Mouse (Mus musculus) c-Kit-positive CD71-negative TER-119-negative erythroid progenitor cells, embryonic 14.5 days (primary cell): Measurements from ENCODE around the gene Zranb3.
"Not testable (repeated sequence)": the region's sequence is repeated elsewhere in the genome, so short reads cannot be mapped to it uniquely, and the experiment has no call there.

Experiments
- DNase-seq: peaks from one replicate; pipeline ENCODE4 v3.0.0-alpha.2; 2013; ENCODE audit warnings: low read depth

The Zranb3 gene

DNA sequence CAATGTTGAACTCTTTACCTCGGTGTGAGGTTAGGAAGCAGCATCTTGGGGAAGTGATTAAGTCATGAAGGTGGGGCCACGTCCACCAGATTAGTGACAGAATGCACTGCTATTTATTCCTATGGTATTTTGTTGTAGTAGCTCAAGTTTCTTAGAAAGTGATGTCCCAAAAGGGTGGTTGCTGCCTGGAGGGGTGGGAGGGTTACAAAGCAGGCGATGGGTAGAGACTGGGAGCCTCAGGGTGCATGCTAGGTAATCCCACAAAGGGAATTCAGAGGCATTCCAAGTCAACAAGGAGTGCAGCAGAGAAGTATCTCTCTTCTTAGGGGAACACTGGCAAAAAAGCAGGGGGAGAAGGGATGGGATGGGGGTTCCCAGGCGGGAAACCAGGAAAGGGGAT, 113.5 kb downstream of the Zranb3 start:
- DNase-seq, result no peak

DNA sequence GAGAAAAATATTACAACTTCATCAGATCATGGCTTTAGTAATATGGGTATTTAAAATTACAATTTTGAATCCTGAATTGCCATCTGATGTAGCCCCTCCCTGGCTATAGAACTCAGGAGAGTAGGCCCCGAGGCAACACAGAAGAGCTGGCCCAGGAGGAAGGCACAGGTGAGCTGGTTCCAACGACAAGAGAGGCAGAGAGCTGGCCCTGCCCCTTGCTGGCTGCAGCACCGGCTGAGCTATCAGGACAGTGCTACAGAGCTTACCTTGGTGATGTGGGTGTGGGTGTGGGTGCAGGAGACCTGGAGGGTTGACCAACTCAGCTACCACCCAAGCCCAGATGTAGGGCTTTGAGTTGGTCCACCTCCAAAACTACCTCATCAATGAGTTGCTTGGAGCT, 114.6 kb downstream of the Zranb3 start:
- DNase-seq, result no peak

DNA sequence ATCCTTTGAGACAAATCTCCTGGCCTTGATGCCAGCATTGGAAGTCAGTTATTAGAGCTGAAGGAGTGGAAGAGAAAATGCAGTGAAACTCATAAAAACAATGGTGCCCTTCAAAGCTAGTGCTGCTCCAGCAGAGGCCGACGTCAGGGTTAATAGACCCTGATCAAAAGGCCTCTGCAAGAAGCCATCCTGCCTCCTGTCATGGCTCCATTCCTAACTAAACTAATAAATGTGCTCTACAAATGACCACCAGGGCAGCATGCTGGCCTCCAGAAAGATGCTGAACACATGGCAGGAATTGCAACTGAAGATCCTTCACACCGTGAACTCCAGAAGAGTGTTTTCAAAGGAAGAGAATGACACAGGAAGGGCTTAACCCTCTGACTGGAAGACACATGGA, 117.5 kb downstream of the Zranb3 start:
- DNase-seq, result no peak

DNA sequence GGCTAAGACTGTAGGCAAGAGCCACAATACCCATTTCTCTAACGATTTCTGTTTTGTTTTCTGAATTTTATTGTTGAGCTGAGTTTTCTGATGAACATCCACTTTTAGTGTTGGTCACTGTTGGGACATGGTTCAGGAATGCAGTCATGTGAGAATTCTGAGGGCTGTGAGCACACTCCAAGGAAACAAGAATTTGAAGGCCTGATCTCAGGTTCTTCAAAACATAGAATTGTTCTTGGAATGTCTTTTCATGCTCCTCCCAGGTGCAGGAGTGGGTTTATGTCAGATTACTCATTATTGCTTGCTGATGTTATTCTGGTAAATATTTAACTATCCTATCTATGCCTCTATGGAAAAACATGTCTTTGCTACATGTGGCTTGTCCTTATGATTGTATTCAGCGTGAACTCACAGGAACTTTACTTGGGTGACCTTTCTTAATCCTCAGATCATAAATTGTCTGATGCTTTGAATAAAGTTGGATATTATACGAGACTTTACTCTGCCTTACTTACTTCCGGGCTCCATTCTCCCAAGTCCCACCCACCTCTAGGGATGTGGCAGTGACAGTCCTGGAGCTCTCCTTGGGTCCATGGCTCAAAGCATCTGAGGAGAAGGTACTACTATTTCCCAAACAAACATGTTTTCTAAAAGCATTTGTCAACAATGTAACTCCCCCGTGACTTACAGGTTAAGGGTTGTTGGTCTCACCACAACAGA, 119.4 kb downstream of the Zranb3 start:
- DNase-seq, result no peak

DNA sequence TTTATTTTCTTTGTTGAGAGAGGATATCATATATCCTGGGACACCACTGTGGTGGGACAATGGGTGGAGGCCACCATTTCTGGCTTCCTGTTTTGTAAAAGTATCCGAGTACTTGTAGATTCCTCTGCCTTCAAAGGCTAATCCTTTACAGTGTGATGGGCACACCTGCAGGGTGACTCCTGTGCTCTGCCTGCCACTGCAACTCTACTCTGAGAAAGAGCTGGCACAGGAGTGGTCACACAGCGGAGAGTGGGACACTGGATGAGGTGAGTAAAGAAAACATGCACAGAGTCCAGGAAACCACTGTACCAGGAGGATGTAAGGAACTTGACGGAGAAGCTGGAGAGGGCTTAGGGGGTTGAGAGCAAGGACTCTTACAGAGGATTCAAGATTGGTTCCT, 120.6 kb downstream of the Zranb3 start:
- no peak for DNase-seq

DNA sequence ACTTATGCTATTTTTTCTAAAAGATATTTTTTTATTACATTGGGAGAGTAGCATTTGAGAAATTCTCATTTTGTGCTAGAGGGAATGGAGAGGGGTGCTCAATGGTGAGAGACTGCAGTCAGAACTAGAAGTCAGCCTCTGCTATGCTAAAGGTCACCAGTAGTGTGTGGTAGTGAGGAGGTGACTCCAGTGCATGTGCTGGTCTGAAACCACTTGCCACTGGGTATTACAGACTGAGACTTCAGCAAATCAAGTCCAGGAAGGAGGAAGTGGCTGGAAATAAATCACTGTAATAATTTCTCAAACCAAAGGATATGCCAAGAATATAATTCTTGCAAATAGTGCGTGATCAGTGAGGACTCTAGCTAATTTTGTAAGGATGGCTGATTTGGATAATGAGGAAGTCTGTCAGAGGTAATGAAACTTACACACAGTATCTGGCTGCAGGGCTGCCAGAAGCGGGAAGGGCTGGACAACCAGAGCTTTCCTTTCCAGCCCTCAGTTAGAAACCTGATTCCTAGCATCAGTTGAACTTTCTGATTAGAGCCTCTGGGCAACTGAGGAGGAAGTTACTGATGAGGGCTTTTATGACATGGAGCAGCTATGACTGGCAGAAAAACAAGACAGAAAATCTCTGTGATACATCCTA, 121.8 kb downstream of the Zranb3 start:
- no peak for DNase-seq

DNA sequence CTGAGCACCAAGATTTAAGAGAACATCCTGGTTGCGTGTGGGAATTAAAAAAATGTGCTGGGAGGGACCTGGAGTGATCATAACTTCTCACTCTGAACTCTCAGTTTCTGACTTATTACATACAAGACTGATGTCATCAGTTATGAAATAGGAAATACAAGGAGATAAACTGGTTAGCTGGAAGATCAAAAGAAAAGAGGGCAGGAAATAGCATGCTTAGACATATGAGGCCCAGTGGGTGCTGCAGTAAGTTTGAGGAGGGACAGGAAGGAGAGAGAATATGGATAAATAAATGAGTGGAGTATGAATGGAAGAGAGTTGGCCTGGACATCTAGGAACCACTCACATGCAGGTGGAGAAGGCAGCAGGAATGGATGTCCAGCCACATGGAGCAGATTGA, 124.7 kb downstream of the Zranb3 start:
- no peak for DNase-seq

DNA sequence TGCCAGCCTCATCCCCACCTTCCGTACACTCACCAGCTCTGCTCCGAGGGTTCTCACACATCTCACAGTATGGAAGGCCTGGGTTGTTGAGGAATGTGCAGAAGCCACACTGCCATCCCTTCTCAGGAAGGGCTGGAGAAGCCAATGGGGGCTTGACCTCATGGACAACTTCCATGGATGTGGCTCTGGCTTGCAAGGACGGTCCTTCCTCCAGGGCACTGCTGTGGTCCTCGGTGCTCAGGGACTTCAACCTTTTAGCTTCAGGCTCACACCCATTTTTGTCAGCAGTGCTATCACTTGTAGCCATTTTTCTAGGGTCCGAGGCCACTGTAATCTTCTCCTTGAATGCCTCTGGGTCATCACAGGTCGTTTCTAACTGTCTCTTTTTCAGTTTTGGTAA, 126.7 kb downstream of the Zranb3 start:
- no peak for DNase-seq

DNA sequence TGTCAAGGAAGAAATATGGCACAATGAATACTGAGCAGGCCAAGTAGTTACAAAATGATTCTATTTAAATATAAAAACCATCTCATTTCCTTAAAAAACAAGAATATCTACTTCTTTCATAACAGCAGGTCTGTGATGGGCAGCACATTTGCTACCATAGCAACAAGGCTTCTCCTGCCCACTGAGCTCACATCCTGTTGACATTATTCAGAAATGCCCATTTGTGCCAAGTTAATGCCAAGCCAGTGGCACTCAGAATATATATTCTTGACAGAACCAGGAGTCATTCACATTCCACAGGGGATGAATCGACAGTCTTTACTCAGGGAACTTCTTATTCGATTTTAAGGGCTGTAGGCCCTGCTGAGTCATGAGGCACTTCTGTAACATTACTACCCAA, 127.2 kb downstream of the Zranb3 start:
- DNase-seq, result no peak

DNA sequence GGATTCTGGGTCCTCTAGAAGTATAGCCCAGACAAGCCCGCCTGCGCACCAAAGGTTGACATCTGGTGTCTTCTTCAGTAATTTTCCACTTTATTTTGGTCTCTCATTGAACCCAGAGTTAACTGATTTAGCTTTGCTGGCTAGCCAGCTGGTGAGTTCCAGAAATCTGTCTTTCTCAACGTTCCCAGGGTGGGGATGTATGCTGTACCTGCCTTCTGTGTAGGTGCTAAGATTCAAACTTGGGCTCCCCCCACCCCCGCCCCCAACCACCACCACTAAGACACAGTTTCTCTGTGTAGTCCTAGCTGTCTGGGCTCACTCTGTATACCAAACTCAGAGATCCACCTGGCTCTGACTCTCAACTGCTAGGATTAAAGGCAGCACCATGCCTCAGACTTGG, 128.8 kb downstream of the Zranb3 start:
- no peak for DNase-seq

DNA sequence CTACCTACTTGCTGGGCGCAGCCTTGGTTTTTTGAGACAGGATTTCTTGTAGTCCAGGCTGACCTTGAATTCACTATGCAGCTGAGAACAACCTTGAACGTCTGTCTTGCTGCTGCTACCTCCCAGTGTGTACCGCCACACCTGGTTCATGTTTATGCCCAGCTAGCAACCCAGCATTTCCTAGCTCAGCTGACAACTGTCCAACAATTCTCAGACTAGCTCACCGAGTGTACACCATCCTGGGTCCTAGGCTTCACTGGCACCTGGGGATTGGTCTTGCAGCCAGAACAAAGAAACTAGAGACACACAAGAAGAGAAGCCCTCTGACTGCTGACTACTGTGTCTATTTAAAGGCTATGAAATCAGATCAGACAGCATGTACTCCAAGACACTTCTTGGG, 132.0 kb downstream of the Zranb3 start:
- DNase-seq, result no peak

DNA sequence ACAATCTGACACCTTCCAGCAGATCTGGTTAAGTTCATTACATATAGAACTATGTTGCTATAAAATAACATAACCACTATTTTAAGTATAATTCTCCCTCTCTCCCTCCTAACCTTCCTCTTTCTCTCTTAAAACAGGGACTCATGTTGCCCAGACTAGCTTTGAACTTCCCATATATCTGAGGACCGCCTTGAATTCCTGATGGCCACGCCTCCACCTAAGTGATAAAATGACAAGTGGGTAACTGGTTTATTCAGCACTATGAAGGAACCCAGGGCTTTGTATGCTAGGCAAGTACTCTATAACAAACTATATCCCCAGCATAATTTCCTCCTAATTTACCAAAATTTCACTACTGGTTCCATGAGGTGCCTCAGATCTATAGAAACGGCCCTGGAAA, 139.5 kb downstream of the Zranb3 start:
- no peak for DNase-seq

DNA sequence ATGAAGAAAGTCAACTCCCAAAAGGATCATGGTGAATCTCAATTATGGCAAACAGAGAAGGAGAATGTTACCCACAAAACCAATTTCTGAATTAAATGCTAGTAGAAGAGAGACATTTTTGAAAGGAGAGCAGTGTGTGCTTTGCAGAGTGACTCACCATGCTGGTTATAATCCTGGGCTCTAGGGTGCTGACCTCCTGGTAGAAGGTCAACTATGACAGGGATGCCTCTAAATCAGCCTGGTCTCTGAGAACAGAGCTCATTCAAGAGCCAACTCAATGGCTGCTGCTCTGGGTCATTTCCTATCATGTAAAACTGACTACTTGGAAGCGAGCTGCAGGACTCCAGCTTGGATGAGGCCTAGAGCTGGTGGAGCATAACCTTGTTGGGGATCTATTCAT, 141.7 kb downstream of the Zranb3 start:
- no peak for DNase-seq

DNA sequence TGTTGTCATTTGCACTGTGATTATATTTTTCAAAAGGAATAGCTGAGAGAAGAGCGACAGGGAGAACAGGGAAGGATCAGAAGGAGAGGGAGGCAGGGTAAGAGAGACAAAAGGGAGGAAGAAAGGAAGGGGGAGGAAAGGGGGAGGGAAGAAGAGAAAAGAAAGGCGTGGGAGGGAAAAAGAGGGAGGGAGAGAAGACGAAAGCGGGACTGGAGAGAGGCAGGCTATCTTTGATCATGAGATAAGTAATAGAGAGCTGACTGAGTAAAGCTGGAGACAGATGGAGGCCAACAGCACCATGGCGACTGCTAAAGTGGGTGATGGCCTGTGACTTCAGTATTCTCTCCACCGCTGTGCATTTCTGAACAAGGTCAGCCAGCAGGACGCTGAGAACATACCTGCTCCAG, 143.5 kb downstream of the Zranb3 start:
- DNase-seq, result no peak

DNA sequence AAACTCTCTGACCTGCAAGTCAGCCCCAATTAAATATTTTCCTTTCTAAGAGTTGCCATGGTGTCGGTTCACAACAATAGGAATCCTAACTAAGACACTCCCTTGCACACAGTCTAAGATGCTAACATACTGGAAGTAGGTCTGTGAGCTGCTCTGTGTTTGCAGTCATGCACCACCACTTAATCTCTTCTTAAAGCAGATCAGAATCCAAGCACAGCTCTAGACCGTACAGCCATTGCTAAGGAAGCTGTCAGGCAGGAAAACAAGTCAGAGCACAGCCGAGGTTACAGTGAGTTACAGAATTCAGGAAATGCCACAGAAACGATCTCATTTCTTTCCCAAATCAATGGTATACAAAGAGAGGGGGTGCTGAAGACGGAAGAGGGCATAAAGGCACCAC, 144.0 kb downstream of the Zranb3 start:
- DNase-seq, result no peak

DNA sequence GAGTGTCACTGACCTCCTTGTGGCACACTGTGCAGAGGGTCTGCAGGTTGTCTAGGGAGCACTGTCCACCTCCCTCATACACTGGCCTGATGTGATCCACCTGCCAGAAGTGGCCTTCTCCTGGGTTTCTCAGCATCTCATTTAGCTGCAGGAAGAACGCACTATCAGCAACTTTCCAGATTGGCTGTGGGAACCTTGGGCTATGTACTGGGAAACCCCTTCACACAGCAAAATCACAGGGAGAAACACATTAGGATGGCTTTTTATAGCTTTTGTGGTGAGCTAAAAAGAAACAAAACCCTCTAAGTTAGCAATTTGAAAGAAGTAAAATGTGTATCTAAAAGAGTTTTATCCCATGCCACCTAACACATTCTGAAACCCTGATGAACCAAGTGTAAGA, 146.3 kb downstream of the Zranb3 start:
- DNase-seq, result no peak

DNA sequence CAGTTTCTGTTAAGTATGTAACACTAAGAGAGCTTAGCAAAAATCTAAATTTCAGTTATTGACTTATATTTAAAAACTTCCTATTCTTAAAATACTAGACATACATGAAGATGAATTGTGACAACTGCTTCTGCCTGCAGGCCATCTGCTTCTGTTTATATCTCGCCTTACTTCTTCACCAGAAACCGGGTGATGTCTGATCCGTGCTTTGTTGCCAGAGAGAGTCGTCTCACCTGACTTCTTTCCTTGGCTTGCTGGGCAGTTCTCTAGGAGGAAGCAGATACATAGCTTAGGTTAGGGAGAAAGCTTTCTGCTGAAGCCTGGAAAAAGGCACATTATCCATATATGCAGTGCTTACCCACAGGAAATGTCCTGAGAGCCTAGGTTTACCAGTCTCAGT, 148.0 kb downstream of the Zranb3 start:
- DNase-seq, result no peak

DNA sequence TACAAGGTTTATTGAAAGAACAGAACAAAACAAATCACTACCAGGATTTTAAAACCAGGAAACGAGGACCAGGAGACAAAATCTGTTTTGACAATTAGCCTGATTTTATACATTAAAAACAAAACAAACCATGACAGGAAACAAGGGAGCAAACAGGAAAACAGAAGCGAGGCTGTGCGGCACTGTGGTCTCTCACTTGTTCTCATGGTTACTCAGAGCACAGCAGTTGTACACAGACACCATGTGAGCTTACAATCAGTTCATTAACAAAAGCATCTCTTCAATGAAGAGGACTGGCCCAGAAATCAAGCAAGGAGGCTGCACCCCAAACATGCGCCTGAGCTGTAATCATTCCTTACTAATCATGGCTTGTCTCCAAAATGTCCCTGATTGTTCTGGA, 148.6 kb downstream of the Zranb3 start:
- DNase-seq, result not testable (repeated sequence)

DNA sequence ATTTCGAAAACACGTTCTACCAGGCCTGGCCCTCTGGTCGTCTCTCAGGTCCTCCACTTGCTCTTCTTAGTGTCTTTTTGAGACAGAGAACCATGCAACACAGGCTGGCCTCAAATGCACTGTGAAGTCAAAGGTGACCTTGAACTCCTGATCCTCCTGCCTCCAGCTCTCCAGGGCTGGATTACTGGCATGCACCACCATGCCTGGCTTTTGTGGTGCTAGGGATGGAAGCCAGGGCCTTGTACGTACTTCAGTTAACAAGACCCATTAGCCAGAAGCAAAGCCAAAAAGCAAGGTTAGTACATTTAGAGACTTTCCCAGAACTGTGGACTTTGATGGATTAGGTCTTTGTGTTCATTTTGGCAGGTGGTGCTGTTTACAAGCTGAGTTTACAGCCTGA, 150.6 kb downstream of the Zranb3 start:
- no peak for DNase-seq

DNA sequence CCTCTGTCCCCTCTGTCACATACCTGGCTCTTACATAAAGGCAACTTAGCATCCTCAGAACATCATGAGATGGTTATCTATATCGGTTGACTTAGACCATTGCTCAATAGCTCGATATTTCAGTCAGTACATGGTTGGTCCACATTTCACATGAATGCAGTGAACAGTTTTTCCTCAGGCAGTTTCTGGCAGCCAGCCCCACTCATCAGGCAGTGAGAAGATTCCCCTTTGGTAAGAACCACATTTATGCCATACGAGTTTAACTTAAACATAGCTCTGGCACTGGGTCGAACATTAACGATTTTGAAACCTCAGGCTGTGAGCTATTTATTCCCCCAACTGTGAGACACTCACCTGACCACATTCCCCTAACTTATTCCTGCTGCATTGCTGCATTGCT, 154.1 kb downstream of the Zranb3 start:
- DNase-seq, result no peak

DNA sequence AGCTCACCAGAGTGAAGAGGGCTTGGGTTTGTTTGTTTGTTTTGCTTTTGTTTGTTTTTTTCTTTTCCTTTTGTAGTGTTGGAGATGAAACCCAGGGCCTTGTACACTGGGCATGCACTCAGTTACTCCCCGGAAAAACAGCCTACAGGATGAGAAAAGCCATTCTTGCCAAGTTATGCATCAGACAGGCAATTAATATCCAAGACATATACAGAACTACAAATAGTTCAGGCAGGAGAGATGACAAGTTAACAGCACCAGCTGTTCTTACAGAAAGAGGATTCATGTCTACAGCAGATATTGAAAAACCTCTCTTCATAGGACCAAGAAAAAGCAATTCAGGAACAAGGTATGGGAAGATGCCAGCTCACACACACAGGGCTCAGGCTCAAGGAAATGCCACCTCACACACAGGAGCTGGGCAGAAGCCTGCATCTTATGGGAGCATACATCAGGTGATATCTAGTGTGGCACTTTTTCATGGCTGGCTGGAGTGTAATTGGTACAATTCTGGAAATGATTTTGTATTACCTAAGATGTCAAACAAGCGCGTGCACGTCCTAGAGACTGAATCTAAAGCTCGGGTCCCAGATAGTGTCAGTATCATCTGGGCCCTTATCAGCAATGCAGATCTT, 156.1 kb downstream of the Zranb3 start:
- no peak for DNase-seq

DNA sequence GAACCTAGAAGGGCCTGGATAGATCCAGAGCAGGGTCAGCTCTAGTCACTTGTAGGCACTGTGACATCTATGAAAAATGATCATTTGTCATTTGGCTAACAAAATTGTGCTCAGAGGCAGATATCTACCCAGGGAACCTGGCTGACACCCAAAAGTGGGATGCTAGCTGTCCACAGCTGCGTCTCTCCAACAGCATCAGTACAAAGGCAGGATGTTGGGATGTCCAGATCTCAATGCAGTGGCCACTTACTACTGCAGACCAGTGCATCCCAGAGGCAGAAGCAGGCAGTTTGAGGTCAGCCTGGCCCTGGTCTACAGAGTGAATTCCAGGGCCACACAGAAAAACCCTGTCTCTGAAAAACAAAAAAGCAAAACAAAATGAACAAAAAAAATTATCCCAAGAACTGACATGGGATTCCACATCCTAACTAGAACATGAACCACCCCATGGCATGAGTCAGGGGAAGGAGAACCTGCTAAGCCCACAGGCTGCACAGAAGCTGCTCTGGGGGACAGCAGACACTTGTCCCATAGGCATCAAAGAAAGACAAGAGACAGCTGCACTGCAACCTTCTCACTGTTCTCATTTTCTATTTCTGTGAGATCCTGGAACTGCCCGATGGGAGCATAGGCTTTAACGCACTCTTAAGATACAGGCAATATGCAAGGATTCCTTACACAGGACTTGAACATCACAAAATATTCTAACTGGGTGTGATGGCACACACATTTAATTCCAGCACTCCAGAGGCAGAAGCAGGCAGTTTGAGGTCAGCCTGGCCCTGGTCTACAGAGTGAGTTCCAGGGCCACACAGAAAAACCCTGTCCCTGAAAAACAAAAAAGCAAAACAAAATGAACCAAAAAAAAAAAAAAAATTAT, 156.9 kb downstream of the Zranb3 start:
- no peak for DNase-seq

DNA sequence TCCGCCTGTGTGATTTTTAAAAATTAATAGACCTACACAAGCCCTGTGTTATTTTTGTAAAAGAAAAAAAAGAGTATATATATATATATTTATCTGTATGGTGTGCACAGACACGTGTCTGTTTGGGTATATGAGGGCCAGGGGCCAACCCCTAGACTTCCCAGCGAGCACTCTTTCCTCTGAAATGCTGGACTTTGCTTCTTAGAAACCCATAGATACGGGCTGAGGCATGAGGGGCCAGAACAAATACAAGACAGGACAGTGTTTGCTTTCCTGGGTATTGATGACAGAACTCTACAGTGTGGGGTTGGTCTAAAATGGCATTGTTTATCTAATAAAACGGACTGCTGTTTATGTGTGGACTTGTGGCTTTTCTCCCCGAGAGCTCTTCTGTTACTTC, 159.3 kb downstream of the Zranb3 start:
- DNase-seq, result no peak
